Mouse (Mus musculus) midbrain, embryonic 16.5 days (tissue): ENCODE measurements around the gene Pam. TPM values are rescaled to one million over a fixed set of nuclear protein-coding genes. Genes with fewer than 3 reads are reported as not detected.
"Not testable (repeated sequence)": the region's sequence is repeated elsewhere in the genome, so short reads cannot be mapped to it uniquely, and the experiment has no call there.

Experiments used
- ATAC-seq: fragments of 200-750 bp; cut with Nextera tagmentation; 2 replicates; pipeline ENCODE4 v1.8.0; 2017; ENCODE audit warnings: moderate TSS enrichment
- H3K27ac ChIP-seq: fragments of 300-500 bp; sonication (generic); 2 replicates; pipeline ENCODE4 v1.5.1; 2014; ENCODE audit warnings: mild to moderate bottlenecking, low read length, mixed read lengths
- H3K27me3 ChIP-seq: fragments of 300-500 bp; sonication (generic); 2 replicates; pipeline ENCODE4 v1.6.1; 2014; ENCODE audit warnings: low read depth, low read length, mixed read lengths; ENCODE audit not compliant: control insufficient read depth, insufficient read depth
- H3K36me3 ChIP-seq: fragments of 300-500 bp; sonication (generic); 2 replicates; pipeline ENCODE4 v1.6.1; 2014; ENCODE audit warnings: mild to moderate bottlenecking, low read length, moderate library complexity, mixed read lengths; ENCODE audit not compliant: control insufficient read depth, insufficient read depth
- H3K4me1 ChIP-seq: fragments of 300-500 bp; sonication (generic); 2 replicates; pipeline ENCODE4 v1.6.1; 2014; ENCODE audit warnings: mild to moderate bottlenecking, low read length, mixed read lengths; ENCODE audit not compliant: control insufficient read depth, insufficient read depth
- H3K4me2 ChIP-seq: fragments of 300-500 bp; sonication (generic); 2 replicates; pipeline ENCODE4 v1.6.1; 2014; ENCODE audit warnings: mild to moderate bottlenecking, low read length, mixed read lengths
- H3K4me3 ChIP-seq: fragments of 300-500 bp; sonication (generic); 2 replicates; pipeline ENCODE4 v1.5.1; 2014; ENCODE audit warnings: low read depth, mild to moderate bottlenecking, low read length, moderate library complexity, mixed read lengths
- H3K9ac ChIP-seq: fragments of 300-500 bp; sonication (generic); 2 replicates; pipeline ENCODE4 v1.6.1; 2014; ENCODE audit warnings: low read depth, low read length, mixed read lengths
- H3K9me3 ChIP-seq: fragments of 300-500 bp; sonication (generic); replicated peaks from 2 replicates; pipeline ENCODE4 v1.6.1; 2014; ENCODE audit warnings: mild to moderate bottlenecking, low read length, mixed read lengths; ENCODE audit not compliant: control insufficient read depth, poor library complexity, severe bottlenecking
- WGBS: fragments of 180-500 bp; shearing (Covaris S2); extraction: QIAGEN DNeasy Blood & Tissue Kit; methylation state at CpG from one replicate; pipeline ENCODE4 v1.1.7; 2014; 5-methylcytosine and 5-hydroxymethylcytosine counted together
- polyA plus RNA-seq: library from polyadenylated mRNA; unstranded; fragments of >200 nt; fragmentation: Nextera tagmentation; extraction: Ambion mirVana; gene quantifications from 2 replicates; pipeline ENCODE4 v1.2.1, GENCODE M21; 2015

Gene Pam
- polyA plus RNA-seq, 1 experiment from 2014 or later: 35.6 TPM

DNA sequence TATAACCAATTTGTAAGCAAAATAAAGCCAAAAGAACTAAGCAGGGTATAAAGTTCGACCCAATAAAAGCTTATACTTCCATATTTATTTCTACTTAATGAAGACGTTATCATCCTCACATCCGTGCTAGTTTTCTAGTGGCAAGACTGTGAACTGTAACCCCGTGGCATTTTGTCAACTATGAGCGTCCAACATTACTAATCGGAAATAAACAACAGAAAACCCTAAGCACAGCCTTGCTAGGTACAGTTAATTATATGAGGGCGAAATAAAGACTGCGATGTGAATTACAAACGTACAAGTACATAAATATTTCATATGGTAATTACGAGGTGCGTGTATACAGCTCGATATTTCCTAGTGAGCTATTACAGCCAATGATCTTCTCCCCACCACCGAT lies 119.4 kb downstream of the Pam start:
- 32% methylated on average over 13 of the region's 13 CpGs for WGBS
- peak overlapping the region; percentile 67 for H3K4me3 ChIP-seq
- H3K27me3 ChIP-seq: no peaks in the 10 kb centered on the region
- H3K4me1 ChIP-seq: peaks cover 16% of the 10 kb centered on the region
- H3K9me3 ChIP-seq: no peaks in the 10 kb centered on the region
- no peak for ATAC-seq
- H3K4me2 ChIP-seq: peak overlapping the region; percentile 59
- H3K9ac ChIP-seq: no peak overlapping the region
- 0 out of 2 replicates have a peak overlapping the region, but pooled peaks have one; percentile 14 for H3K27ac ChIP-seq
- H3K36me3 ChIP-seq: no peaks in the 10 kb centered on the region

DNA sequence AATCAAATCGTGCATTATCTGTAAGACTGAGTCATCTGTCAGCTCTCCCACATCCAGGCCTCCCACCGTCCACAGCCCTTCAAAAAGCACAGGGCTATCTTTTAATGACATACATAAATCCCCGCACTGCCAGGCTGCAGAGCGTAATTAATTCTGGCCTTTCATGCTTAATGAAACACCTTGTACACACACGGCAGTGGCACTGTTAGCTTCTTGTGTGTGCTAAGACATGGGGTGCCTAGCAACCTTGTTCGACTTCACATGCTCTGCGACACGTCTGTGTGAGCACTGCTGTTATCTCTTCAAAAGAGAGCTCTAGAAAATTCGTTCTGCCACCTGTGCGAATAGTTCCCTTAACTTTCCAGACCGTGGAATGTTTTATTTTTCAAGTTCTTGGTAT lies 120.5 kb downstream of the Pam start:
- Histone ChIP-seq H3K4me3 (no peak overlapping the region), H3K27me3 (no peaks in the 10 kb centered on the region), H3K9me3 (no peaks in the 10 kb centered on the region), H3K27ac (peak overlapping the region; percentile 30; the same call in 1 of the 2 replicates), H3K4me2 (peak overlapping the region; percentile 49), H3K9ac (no peak overlapping the region), H3K4me1 (peaks cover 16% of the 10 kb centered on the region), H3K36me3 (no peaks in the 10 kb centered on the region)
- ATAC-seq: peak; percentile 47; the same call in 1 of the 2 replicates
- WGBS: 28% methylated on average over 11 of the region's 11 CpGs

DNA sequence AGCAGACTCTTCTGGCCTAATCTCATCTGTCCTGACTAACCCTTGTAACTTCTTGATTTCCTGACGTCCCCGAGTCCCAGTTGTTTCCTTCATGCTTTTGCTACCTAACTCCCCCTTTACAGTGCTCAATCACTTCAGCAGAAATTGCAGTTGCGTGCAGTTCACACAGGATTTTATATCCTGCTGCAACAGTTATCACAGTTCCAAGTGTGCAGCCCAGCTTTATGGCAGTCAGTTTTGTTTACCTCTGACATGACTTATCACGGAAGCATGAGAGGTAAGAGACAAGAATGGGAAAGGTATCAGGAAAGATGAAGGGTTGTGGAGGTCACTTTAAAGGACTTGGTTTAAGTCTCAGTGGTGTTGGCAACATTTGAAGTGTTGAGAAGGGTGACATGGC lies 125.7 kb downstream of the Pam start:
- no peak overlapping the region for H3K4me2 ChIP-seq
- no peak overlapping the region for H3K9ac ChIP-seq
- H3K9me3 ChIP-seq: no peaks in the 10 kb centered on the region
- H3K36me3 ChIP-seq: no peaks in the 10 kb centered on the region
- no peak overlapping the region for H3K4me3 ChIP-seq
- peaks cover 9% of the 10 kb centered on the region for H3K4me1 ChIP-seq
- no peaks in the 10 kb centered on the region for H3K27me3 ChIP-seq
- no peak for ATAC-seq
- H3K27ac ChIP-seq: no peak overlapping the region
- 88% methylated on average over 4 of the region's 4 CpGs for WGBS

DNA sequence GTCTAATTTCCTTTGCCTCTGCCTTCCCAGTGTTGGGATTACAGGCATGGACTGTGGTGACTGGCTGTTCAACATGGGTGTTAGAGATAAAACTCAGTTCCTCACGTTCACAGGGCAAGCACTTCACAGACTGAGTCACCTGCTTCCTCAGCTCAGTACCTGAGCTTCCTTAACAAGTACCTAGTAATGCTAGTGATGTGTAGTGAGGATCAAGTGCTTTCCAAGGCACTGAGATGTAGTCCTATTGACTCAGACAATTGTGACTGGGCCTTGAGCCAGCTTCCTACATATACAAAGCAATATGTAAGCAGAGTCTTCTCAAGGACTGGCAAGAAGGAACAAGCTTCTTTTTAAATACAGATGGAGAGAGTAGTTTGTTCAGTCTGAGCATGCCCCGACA lies 131.7 kb downstream of the Pam start:
- Histone ChIP-seq H3K4me2 (no peak overlapping the region), H3K9me3 (no peaks in the 10 kb centered on the region)
- WGBS: 80% methylated on average over 2 of the region's 2 CpGs

DNA sequence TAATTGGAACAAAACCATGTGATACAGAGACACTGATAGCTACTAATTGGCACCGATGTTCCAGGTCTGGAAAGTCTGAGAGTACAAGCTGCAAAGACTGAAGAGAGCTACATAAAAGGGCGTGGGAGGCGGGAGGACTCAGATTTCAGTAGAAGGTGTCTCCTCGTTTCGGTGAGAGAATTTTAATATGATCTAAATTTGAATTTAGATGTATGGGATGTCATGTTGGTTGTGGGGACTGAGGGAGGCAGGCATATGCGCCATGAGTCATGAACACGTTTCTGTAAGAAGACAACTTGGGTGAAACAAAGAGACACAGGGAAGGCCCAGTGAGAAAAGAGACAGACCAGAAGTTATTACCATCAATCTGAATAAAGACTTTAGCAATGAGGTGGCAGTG lies 133.3 kb downstream of the Pam start:
- ATAC-seq: no peak
- no peaks in the 10 kb centered on the region for H3K9me3 ChIP-seq
- H3K27ac ChIP-seq: no peak overlapping the region
- no peaks in the 10 kb centered on the region for H3K36me3 ChIP-seq
- no peaks in the 10 kb centered on the region for H3K4me1 ChIP-seq
- no peak overlapping the region for H3K4me2 ChIP-seq
- H3K9ac ChIP-seq: no peak overlapping the region
- no peak overlapping the region for H3K4me3 ChIP-seq
- WGBS: 89% methylated on average over 7 of the region's 7 CpGs
- H3K27me3 ChIP-seq: no peaks in the 10 kb centered on the region

More for the DNA sequence above, 131.7 kb downstream of the Pam start:
- no peak for ATAC-seq
- peaks cover 7% of the 10 kb centered on the region for H3K4me1 ChIP-seq
- no peaks in the 10 kb centered on the region for H3K27me3 ChIP-seq
- no peak overlapping the region for H3K9ac ChIP-seq
- no peak overlapping the region for H3K27ac ChIP-seq
- H3K4me3 ChIP-seq: no peak overlapping the region
- no peaks in the 10 kb centered on the region for H3K36me3 ChIP-seq

DNA sequence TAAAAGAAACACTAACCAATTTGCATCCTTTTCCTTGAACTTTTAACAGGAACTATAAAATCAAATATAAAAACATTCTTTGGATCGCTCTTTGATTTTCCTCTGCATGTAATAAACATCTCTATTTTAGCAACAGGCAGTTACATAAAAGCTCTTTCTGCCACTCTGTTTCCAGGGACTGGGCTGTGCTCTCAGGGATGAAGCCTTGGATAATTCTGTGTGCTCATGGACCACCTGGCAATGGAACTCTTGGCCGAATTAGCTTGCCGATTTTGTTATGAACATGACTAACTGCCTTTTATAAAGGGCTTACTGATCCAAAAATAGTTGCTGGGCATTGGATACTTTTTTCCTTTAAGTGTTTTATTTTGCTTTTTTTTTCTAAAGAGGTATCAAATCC lies 134.8 kb downstream of the Pam start:
- no peak overlapping the region for H3K27ac ChIP-seq
- H3K4me2 ChIP-seq: no peak overlapping the region
- no peak overlapping the region for H3K4me3 ChIP-seq
- 89% methylated on average over 3 of the region's 3 CpGs for WGBS
- no peak overlapping the region for H3K9ac ChIP-seq
- H3K9me3 ChIP-seq: no peaks in the 10 kb centered on the region
- H3K27me3 ChIP-seq: no peaks in the 10 kb centered on the region
- H3K4me1 ChIP-seq: no peaks in the 10 kb centered on the region
- no peak for ATAC-seq
- no peaks in the 10 kb centered on the region for H3K36me3 ChIP-seq

DNA sequence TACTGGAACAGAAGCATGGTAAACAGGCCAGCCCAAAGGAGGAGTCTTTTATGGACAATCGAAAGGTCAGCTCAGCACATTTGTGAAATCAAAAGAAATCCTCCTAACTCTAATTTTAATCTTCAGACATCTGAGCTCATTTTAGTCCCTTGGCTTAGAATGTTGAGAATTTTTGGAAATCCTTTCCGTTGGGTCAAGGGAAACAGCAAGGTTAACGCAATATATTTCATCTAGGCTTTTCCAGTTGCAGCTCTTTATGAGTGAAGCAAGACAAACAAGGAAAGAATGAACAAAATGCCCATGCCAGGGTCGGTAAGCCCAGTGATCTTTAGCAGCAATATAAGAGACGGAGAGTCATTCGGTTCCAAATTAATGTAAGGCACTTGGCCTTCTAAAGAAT lies 135.3 kb downstream of the Pam start:
- Histone ChIP-seq H3K9me3 (no peaks in the 10 kb centered on the region), H3K9ac (no peak overlapping the region), H3K4me3 (no peak overlapping the region), H3K36me3 (no peaks in the 10 kb centered on the region), H3K4me1 (no peaks in the 10 kb centered on the region), H3K4me2 (no peak overlapping the region), H3K27me3 (no peaks in the 10 kb centered on the region), H3K27ac (no peak overlapping the region)
- WGBS: 80% methylated on average over 6 of the region's 6 CpGs
- ATAC-seq: no peak

DNA sequence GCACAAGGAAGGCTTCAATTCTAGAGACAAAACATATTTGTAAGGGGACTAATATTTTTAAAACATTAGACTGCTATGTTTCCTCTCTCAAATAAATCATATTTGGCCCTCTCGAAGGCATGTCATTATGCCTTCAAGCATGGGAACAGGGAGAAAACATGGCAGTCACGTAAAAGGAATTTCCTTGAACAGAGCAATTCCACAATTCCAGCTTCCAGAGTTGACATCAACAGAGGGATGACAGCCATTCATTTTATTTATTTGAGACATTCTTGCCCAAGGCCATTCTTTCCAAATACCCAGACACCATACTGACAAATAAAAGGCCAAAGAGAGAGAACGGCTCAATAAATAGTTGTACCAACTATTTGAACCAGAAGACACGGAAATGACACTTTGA lies 136.7 kb downstream of the Pam start:
- H3K4me1 ChIP-seq: no peaks in the 10 kb centered on the region
- no peaks in the 10 kb centered on the region for H3K27me3 ChIP-seq
- H3K36me3 ChIP-seq: no peaks in the 10 kb centered on the region
- ATAC-seq: no peak
- H3K4me2 ChIP-seq: no peak overlapping the region
- 88% methylated on average over 4 of the region's 4 CpGs for WGBS
- H3K9me3 ChIP-seq: no peaks in the 10 kb centered on the region
- H3K9ac ChIP-seq: no peak overlapping the region
- no peak overlapping the region for H3K27ac ChIP-seq
- no peak overlapping the region for H3K4me3 ChIP-seq

DNA sequence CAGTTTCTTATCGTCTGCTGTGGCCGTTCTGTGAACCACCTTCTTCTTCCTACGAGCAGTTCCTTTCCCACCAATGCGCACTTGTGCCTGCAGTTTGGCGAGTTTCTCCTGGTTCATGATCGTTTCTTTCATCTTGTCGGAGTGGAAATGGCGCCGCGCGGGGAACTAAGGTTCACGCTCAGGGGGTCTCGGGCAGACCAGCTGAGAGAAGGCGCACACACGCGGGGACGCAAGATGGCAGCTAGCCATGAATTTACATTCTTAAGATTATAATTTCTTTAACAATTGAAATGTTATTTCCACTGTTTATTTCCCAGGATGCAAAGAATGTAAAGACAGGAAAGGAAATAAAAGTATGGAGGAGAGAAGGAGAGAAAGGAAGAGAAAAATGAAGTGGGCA lies 146.2 kb downstream of the Pam start:
- 93% methylated on average over 17 of the region's 17 CpGs for WGBS
- H3K4me1 ChIP-seq, H3K9me3 ChIP-seq, H3K9ac ChIP-seq, H3K27me3 ChIP-seq, H3K4me2 ChIP-seq, ATAC-seq, H3K27ac ChIP-seq, H3K4me3 ChIP-seq, H3K36me3 ChIP-seq: not testable (repeated sequence)

DNA sequence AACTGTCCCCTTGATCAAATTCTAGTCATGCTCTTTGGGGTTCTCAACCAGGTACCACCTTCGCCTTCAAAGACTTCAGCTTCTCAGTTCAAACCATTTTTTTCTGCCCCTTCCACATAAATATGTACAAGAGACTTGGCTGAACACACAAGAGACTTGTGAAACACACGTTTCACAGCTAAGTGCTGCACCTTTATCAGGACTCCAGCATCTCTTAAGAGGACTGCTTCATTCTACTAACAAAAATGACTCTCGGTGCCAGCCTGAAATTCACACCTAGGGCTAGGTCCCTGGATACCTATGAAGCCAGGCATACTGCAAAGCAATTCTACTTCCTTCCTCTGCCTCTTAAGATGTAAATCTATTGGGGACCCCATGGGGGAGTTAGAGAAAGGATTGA lies 148.3 kb downstream of the Pam start:
- Histone ChIP-seq H3K9ac (no peak overlapping the region), H3K9me3 (no peaks in the 10 kb centered on the region), H3K36me3 (no peaks in the 10 kb centered on the region), H3K4me1 (peaks cover 3% of the 10 kb centered on the region; the same call in 1 of the 2 replicates), H3K27ac (no peak overlapping the region), H3K4me3 (no peak overlapping the region), H3K4me2 (no peak overlapping the region), H3K27me3 (no peaks in the 10 kb centered on the region)
- ATAC-seq: no peak
- 80% methylated on average over 3 of the region's 3 CpGs for WGBS
